Mouse (Mus musculus): ENCODE results near the gene Herc3. TPM values are rescaled to one million over a fixed set of nuclear protein-coding genes. Genes with fewer than 3 reads are reported as not detected.
"Not testable (repeated sequence)": the region's sequence is repeated elsewhere in the genome, so short reads cannot be mapped to it uniquely, and the experiment has no call there.

Herc3 gene
- 19.4 and 22.1 TPM in 2 replicates for polyA plus RNA-seq (2012; rRNA removed)

DNA sequence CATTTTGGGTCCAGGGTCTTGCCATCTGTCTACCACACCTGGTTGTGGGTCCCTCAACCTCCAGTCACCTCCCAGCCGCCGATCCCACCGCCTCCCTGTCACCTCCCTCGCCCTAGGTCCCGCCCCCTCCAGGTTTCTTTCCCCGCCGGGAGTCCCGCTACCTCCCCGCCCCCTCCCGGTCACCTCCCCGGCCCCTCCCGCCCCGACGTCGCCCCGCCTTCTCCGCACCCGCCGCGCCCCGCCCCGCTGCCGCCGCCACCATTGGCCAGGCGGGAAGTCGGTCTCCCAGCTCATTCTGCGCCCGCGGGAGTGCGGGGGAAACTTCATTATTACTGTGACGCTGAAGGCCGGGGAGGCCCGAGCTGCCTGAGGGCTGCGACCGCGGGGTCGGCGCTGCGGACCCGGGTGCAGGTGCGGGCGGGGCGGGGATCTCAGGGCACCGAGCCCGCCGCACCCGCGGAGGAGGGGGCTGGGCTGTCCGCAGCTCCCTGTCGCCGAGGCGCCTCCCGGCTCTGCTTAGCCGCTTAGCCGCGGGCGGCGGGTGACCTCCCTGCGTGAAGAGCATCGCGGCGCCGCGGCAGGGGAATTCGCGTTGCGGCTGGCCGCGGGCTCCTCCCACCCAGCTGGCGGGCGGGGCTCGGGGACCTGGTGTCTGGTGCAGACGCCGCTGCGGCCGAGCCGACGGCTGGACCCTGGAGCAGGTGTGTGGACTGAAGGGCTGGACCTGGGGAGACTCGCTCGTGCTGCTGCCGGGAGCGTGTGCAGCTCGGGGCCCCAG lies at the start of gene Herc3:
Gene Herc3 (plus strand): TSS at position 234 of the 778 bp plus-strand sequence.
- DNase-seq (ENCODE audit: low read depth): no peak

DNA sequence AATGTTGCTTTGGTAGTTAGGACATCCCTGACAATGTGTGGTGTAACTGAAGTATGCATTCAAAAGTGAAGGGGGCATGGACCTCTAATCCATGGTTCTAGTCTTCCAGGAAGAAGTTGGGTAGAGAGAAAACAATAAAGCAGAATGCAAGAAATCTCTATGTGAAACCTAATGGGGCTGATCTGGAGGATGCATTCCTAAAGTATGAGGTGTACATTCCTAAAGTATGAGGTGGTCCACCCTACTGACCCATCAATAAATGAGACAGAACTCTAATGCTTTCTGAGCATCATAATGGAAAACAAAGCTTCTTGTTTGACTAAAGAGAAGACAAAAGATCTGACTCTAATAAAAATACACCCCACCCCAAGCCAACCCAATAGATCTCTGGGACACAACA lies 29.9 kb upstream of the Herc3 start:
- DNase-seq (ENCODE audit: low read depth): no peak

- no peak for DNase-seq (ENCODE audit: low read depth)
Observed at GRCm38 (mm10) chr6:58814381-58814780, 16.9 kb upstream of the Herc3 start.

DNA sequence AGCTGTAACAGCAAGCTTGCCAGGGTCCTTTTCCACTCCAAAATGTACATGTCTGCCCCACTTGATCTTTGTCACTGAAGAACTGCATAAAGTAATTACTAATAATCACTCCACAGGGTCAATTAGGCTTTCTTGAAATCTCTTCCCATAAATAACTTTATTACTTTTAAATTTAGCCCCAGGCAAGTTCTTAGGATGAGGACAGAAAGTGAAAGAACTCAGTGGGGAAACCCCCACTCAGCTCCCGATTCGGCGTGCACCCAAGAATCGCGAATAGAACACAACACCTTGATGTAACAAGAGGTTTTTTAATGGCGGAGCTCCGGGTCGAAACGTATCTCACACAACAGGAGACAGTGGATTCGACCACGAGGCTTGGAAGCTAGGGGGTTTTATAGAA lies 14.2 kb upstream of the Herc3 start:
- not testable (repeated sequence) for DNase-seq (ENCODE audit: low read depth)

GRCm38 (mm10) chr6:58825619-58826018 lies 5.6 kb upstream of the Herc3 start:
- DNase-seq (ENCODE audit: low read depth): no peak

DNA sequence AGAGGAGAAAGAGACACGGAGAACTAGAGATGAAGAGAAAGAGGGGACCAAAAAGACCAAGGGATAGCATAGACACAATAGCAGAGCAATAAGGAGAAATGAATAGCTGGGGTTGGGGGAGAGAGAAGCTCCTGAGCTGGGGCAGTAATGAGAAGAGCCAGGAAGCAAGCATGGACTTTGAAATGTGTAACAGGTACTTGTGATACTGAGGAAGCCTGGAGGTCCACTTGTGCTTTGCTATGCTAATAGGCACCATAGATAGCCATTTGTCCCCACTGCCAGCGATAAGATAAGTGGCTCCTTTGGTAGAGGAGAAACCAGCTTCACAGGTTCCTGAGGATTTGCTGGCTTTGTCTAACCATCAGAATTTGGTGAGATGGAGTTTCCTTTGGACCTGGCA lies 5.2 kb upstream of the Herc3 start:
- DNase-seq (ENCODE audit: low read depth): no peak

DNA sequence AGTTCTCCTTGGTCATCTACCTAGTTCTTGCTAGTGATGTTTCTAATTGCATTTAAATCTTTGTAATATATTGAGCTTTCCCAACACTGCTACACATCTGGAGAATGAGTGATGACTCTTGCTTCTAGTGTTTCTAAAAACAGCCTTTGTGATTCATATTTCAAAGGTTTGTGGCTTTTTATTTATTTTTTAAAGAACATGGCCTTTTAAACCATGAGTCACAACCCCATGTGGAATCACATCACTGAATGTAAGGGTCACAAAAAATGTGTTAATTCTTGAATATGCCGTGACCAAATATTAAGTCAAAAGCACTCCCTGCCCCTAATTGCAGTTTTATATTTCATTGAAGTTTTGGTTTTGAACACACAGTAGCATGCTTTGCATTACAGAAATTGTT lies 2.7 kb upstream of the Herc3 start:
- DNase-seq (ENCODE audit: low read depth): no peak

DNA sequence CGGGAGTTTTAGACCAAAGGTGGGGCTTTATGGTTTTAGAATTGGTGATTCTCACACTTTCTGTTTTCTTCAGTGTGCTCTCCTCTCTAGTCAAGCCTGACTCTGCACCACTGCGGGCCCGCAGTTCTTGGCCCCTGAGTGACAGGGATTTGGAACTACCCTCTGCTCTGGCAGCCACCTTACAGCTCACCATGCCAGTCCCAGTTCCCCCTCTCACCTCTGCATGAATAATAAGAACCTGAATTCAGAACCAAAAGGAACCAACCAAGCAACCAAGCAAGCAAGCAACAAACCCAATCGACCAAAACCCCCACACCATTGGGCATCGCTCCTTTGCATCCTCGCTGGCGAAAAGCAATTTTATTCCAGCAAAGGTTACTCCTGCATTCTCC lies 429 bp upstream of the Herc3 start:
- no peak for DNase-seq (ENCODE audit: low read depth)

- no peak for DNase-seq (ENCODE audit: low read depth)
Observed at GRCm38 (mm10) chr6:58832591-58833018, 1.3 kb downstream of the Herc3 start.

DNA sequence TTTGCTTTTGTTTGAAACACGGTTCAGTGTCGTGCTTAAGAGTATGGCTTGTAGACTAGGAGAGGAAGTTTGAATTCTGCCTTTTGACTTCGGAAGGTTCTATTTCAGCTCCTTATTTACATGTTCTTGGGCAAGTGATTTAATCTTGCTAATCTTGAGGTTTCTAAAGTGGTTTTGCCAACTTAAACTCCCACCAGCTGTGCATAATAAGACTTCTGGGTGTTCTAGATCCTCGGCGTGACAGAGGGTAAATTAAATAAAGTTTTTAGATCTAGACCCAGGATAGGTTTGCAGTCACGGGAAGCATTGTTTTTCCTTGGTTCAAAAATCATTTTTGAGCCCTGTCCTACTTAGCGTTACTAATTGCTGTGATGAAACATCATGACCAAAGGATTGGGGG lies 3.2 kb downstream of the Herc3 start:
- no peak for DNase-seq (ENCODE audit: low read depth)

GRCm38 (mm10) chr6:58835591-58835990 lies 4.3 kb downstream of the Herc3 start:
- DNase-seq (ENCODE audit: low read depth): no peak

GRCm38 (mm10) chr6:58836476-58836875 lies 5.2 kb downstream of the Herc3 start:
- DNase-seq (ENCODE audit: low read depth): peak; percentile 40

GRCm38 (mm10) chr6:58837917-58838316 lies 6.7 kb downstream of the Herc3 start:
- DNase-seq (ENCODE audit: low read depth): no peak

- no peak for DNase-seq (ENCODE audit: low read depth)
Observed at GRCm38 (mm10) chr6:58841208-58841607, 9.9 kb downstream of the Herc3 start.

- DNase-seq (ENCODE audit: low read depth): no peak
Observed at GRCm38 (mm10) chr6:58842186-58842585, 10.9 kb downstream of the Herc3 start.

DNA sequence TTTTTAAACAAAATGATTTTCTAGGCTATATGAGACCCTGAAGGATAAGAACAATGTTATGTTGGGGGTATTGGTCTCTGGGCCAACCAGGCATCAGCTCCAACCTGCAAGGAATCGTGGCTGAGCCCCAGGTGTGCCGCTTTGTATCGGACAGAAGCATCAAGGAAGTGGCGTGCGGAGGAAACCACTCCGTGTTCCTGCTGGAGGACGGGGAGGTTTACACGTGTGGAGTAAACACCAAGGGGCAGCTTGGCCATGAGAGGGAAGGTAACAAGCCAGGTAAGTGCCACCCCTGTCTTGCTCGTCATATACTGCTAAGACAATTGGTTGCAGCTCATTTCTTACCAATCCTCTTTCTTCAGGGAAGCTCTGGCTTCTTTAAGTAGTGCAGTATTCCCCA lies 12.3 kb downstream of the Herc3 start:
- DNase-seq (ENCODE audit: low read depth): no peak

DNA sequence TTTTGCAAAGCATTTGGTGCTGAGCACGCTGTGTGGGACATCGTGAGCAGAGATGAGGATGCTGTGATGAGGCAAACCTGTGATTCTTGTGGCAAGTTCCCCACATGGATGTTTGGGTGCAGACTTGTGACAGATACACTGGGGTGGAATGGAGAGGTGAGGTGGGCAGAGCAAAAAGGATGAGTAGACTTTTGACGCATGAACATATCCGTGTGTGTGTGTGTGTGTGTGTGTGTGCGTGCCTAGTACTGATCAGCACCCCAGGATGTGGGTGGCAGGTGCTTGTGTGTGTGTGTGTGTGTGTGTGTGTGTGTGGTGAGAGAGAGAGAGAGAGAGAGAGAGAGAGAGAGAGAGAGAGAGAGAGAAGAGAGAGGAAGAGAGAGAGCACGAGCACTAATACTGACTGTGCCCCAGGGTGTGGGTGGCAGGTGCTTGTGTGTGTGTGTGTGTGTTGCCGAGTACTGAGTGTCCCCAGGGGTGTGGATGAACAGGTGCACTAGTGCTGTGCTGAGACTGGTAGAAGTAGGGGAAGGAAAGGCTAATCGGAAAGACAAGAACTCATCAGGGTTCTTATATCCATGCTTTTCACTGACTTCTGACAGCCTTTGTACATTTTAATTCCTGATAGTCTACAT lies 13.0 kb downstream of the Herc3 start:
- DNase-seq (ENCODE audit: low read depth): no peak

DNA sequence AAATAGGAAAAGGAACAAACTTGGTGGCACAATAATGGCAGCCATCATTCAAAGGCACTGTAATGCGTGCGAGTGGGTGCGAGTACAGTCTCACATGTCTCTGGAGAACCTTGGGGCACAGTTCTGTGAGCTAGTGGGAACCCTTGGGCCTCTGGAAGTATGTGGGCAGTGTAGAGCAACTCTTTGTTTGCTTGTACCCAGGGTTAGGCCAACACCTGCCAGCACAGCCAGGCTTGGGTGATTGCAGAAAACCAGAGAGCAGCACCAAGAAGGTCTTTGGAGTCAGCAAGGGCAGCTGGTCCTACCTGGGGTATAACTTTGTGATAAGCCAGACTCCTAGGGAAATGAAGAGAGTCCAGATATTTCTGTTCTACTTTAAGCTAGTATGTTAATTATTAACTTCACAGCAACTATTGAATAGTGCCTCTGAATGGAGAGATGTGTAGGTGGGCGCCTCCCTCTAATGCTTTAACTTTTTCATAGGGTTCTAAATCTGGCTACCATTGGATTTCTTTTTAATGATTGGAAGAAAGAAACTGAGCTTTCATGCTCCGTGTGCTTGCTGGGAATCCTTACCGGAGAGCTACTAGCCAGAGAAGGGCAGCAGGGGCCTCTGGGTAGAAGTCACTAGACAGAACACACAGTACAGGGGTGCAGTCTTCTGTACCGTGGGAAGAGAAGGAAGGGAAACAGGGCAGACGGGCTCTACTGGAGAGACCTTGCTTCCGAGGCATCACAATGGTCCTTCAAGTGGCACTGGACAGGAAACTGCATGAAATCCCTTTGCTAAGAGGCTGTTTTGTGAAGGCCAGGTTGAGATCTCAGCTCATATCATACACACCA lies 15.8 kb downstream of the Herc3 start:
- no peak for DNase-seq (ENCODE audit: low read depth)

GRCm38 (mm10) chr6:58847836-58848235 lies 16.6 kb downstream of the Herc3 start:
- no peak for DNase-seq (ENCODE audit: low read depth)

GRCm38 (mm10) chr6:58849356-58849755 lies 18.1 kb downstream of the Herc3 start:
- no peak for DNase-seq (ENCODE audit: low read depth)

DNA sequence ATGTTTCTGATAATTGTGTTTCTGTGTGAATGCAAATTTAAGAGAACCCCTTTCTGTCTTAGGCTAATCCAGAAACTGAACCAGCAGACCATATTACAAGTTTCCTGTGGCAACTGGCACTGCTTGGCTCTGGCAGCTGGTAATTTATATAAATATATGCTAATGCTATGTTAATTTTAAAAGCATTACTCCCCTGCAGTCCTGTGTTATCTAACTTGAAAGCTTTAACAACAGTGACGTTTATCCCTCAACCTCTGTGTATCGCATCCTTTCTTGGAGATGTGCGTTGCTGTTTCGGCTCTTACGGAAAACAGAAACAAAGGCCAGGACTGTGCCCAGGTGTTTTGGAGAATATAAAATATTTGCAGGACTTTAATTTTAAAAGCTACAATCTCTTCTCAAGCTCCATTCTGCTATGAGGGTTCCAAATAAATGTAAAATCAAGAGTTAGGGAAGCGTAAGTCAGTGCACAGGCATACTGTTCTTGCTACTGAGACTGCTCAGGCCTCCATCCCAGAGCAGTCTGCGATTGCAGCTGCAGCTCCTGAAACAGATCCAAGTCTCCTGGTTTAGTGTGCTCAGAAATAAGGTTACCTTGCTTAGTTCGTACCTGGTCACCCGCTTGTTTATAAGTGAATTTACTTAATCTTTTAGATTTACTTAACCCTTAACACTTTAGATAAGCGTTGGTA lies 24.6 kb downstream of the Herc3 start:
- no peak for DNase-seq (ENCODE audit: low read depth)

DNA sequence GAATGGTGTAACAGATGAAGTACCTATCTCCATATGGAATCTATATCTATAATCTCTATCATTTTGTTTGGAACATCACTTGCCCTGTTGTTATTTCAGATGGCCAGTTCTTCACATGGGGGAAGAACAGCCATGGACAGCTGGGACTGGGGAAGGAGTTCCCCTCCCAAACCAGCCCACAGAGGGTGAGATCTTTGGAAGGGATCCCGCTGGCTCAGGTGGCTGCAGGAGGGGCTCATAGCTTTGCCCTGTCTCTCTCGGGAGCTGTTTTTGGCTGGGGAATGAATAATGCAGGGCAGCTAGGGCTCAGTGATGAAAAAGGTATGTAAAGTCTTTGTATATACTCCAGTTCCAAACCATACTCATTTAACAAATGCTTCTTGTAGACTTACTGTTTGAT lies 25.2 kb downstream of the Herc3 start:
- no peak for DNase-seq (ENCODE audit: low read depth)

All from gonadal fat pad, adult 2 months (tissue).